Mouse (Mus musculus): Measurements from ENCODE around the gene Catsperd. TPM values are rescaled to one million over a fixed set of nuclear protein-coding genes. Genes with fewer than 3 reads are reported as not detected.

Catsperd gene
- 1.2 and 1.4 TPM in 2 replicates for polyA plus RNA-seq (2012; rRNA removed)

DNA sequence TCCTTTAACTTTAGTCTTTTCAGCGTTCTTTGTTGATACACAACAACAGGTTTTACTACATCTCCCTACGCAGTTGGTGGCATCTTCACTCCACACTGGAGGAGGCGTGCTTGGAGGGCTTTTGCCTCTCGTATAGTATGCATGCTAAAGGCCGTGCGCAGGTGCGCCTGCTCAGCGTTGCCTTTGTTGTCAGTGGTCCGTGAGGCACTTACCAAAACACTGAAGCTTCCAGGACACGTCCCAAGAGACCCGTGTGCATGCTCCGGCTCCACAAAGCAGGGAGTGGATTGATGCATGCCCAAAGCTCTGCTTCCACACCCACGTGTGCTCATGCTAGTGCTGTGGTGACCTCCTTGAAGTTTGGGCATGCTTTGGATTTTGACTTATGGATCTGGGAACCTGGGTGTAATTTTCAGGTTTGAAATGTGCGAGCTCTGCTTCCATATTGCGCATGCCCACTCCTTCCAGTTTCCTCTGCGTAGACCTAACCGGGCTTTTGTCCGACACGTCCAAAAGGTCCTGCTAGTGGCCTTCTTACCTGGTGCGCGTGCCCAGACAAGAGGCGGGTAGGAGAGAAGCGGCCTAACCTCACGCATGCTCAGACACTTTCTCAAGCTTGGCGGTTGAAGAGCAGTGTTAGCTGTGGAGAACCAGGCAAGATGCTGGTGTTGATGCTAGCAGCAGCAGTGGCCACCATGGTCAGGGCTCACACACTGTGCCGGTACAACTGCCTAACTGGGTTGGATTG is at the start of gene Catsperd:
Catsperd (plus strand) TSS at position 614 of the 748 bp plus-strand sequence.
- TF ChIP-seq CTCF (IDR thresholded peaks at IDR 0.05; ENCODE audit: borderline replicate concordance, insufficient read depth, low read depth, low read length): no peak
- TF ChIP-seq POLR2A (IDR thresholded peaks at IDR 0.05; ENCODE audit: borderline replicate concordance, insufficient read depth, low read length): no peak
- Histone ChIP-seq H3K27me3 (ENCODE audit: control insufficient read depth, insufficient read depth, low read length) (no peaks in the 10 kb centered on the region), H3K27ac (ENCODE audit: insufficient read depth, low read length) (no peak within 1 kb of the TSS), H3K4me1 (ENCODE audit: control insufficient read depth, insufficient read depth, low read length) (no peaks in the 10 kb centered on the region), H3K4me3 (replicated peaks; ENCODE audit: insufficient read depth, low read depth, low read length) (peak within 1 kb of the TSS; percentile 65)
- peak; percentile 51 to 65 for DNase-seq
- 7% methylated on average over 26 of the region's 26 CpGs for WGBS

GRCm38 (mm10) chr17:56583071-56583470 is 44.9 kb upstream of the Catsperd start:
- Histone ChIP-seq H3K4me3 (replicated peaks; ENCODE audit: insufficient read depth, low read depth, low read length) (peak overlapping the region; percentile 76), H3K4me1 (ENCODE audit: control insufficient read depth, insufficient read depth, low read length) (peaks cover 31% of the 10 kb centered on the region), H3K27me3 (ENCODE audit: control insufficient read depth, insufficient read depth, low read length) (no peaks in the 10 kb centered on the region), H3K27ac (ENCODE audit: insufficient read depth, low read length) (no peak overlapping the region)
- WGBS: 71% methylated on average over 1 of the region's 1 CpGs
- no peak for DNase-seq
- TF ChIP-seq CTCF (IDR thresholded peaks at IDR 0.05; ENCODE audit: borderline replicate concordance, insufficient read depth, low read depth, low read length) (no peak), POLR2A (IDR thresholded peaks at IDR 0.05; ENCODE audit: borderline replicate concordance, insufficient read depth, low read length) (no peak)

DNA sequence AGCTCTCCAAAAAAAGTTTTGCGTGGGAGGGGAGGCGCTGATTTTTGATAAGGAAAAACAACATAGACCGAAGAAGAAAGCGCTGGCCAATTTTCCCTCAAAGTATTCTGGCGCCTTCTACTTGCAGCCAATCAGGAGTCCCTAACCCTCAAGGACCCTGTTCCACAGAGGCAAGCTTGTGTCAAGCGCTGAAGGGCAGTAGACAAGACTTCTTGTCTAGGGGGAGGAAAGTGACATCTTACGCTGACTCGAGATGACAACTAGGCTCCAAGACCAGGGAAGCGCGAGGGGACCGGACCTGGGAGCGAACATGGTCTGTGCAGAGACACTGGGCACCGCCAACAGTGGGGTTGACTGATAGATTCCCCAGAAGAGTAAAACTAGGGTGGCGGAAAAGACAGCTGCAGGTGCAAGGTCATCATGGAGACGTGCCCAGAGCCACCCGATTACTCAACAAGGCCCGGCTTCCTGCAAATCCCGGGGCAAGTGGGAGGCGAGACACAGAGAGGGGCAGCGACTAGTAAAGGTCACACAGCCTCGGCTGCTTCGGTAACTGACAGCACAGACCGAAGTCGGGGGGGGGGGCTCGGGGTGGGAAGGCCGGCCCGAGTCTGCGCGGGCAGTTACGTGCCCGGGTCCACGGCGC is 44.2 kb upstream of the Catsperd start:
- 2% methylated on average over 33 of the region's 33 CpGs for WGBS
- DNase-seq: peak in 1 of 2 experiments; percentile 66
- H3K27me3 ChIP-seq (ENCODE audit: control insufficient read depth, insufficient read depth, low read length): no peaks in the 10 kb centered on the region
- TF ChIP-seq CTCF (IDR thresholded peaks at IDR 0.05; ENCODE audit: borderline replicate concordance, insufficient read depth, low read depth, low read length) (no peak), POLR2A (IDR thresholded peaks at IDR 0.05; ENCODE audit: borderline replicate concordance, insufficient read depth, low read length) (no peak)
- H3K4me1 ChIP-seq (ENCODE audit: control insufficient read depth, insufficient read depth, low read length): peaks cover 34% of the 10 kb centered on the region
- peak overlapping the region; percentile 68 for H3K27ac ChIP-seq (ENCODE audit: insufficient read depth, low read length)
- H3K4me3 ChIP-seq (replicated peaks; ENCODE audit: insufficient read depth, low read depth, low read length): peak overlapping the region; percentile 76

DNA sequence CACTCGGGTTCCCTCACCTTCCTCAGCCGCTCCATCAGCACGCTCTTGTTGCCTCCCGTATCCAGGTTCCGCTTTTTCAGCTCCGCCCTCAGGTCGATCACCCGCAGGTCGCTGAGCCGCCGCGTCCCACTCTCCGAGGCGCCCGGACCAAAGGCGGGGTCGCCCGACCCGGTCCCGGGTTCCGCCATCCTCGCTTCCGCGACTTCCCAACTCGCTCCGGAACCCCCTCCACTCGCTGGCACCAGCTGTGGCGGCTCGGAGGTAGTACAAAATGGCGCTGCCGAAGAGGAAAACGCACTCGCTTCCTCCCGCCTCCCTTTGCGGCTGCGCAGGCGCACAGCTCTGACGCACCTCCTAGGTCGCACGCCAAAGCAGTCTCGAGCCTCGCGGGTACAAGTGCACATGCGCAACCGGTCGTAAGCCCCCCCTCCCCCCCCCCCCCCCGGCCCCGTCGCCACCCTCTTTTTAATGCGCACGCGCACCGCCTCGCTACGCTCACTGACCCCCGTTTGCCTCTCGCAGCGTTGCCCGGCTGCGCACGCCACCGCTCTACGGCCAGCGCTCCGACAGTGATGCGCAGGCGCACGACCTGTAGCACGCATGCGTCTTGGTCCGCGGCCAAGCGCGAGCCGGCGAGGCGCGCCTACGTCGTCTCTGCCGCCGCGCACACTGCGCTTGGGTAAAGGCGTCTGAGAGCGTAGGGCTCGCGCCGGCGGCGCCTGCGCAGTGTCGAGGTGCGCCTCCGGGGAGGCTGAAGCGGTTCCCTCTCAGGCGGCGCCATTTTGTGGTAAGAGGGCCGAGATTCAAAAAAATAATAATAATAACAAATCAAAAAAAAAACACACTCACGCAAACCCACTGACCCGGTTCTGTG is 43.4 kb upstream of the Catsperd start, which contains the start of the genes Safb2 and Safb:
Safb2 (minus strand) TSS at position 329 of the 874 bp plus-strand sequence.
Safb (plus strand) TSS at position 569 of the 874 bp plus-strand sequence.
- H3K27me3 ChIP-seq (ENCODE audit: control insufficient read depth, insufficient read depth, low read length): no peaks in the 10 kb centered on the region
- DNase-seq: peak; percentile 99 to 100
- under 1% methylated on average over 101 of the region's 101 CpGs for WGBS
- peaks cover 40% of the 10 kb centered on the region for H3K4me1 ChIP-seq (ENCODE audit: control insufficient read depth, insufficient read depth, low read length)
- H3K27ac ChIP-seq (ENCODE audit: insufficient read depth, low read length): peak within 1 kb of the TSS; percentile 68
- H3K4me3 ChIP-seq (replicated peaks; ENCODE audit: insufficient read depth, low read depth, low read length): peak within 1 kb of the TSS; percentile 82
- no peak for TF ChIP-seq CTCF (IDR thresholded peaks at IDR 0.05; ENCODE audit: borderline replicate concordance, insufficient read depth, low read depth, low read length)
- peak; percentile 82; the same call in 1 of the 2 replicates for TF ChIP-seq POLR2A (IDR thresholded peaks at IDR 0.05; ENCODE audit: borderline replicate concordance, insufficient read depth, low read length)

GRCm38 (mm10) chr17:56585171-56585821 is 42.6 kb upstream of the Catsperd start:
- no peak for DNase-seq
- TF ChIP-seq CTCF (IDR thresholded peaks at IDR 0.05; ENCODE audit: borderline replicate concordance, insufficient read depth, low read depth, low read length): no peak
- TF ChIP-seq POLR2A (IDR thresholded peaks at IDR 0.05; ENCODE audit: borderline replicate concordance, insufficient read depth, low read length): no peak
- H3K4me1 ChIP-seq (ENCODE audit: control insufficient read depth, insufficient read depth, low read length): peaks cover 47% of the 10 kb centered on the region
- H3K4me3 ChIP-seq (replicated peaks; ENCODE audit: insufficient read depth, low read depth, low read length): peak overlapping the region; percentile 82
- under 1% methylated on average over 61 of the region's 61 CpGs for WGBS
- H3K27me3 ChIP-seq (ENCODE audit: control insufficient read depth, insufficient read depth, low read length): no peaks in the 10 kb centered on the region
- peak overlapping the region; percentile 27 for H3K27ac ChIP-seq (ENCODE audit: insufficient read depth, low read length)

GRCm38 (mm10) chr17:56587773-56588172 is 40.2 kb upstream of the Catsperd start:
- no peak for DNase-seq
- TF ChIP-seq POLR2A (IDR thresholded peaks at IDR 0.05; ENCODE audit: borderline replicate concordance, insufficient read depth, low read length) (no peak), CTCF (IDR thresholded peaks at IDR 0.05; ENCODE audit: borderline replicate concordance, insufficient read depth, low read depth, low read length) (no peak)
- H3K4me3 ChIP-seq (replicated peaks; ENCODE audit: insufficient read depth, low read depth, low read length): no peak overlapping the region
- 38% methylated on average over 1 of the region's 1 CpGs for WGBS
- no peaks in the 10 kb centered on the region for H3K27me3 ChIP-seq (ENCODE audit: control insufficient read depth, insufficient read depth, low read length)
- peaks cover 37% of the 10 kb centered on the region for H3K4me1 ChIP-seq (ENCODE audit: control insufficient read depth, insufficient read depth, low read length)
- H3K27ac ChIP-seq (ENCODE audit: insufficient read depth, low read length): no peak overlapping the region

- no peaks in the 10 kb centered on the region for H3K27me3 ChIP-seq (ENCODE audit: control insufficient read depth, insufficient read depth, low read length)
- 77% methylated on average over 4 of the region's 4 CpGs for WGBS
- DNase-seq: no peak
- H3K27ac ChIP-seq (ENCODE audit: insufficient read depth, low read length): no peak overlapping the region
- TF ChIP-seq POLR2A (IDR thresholded peaks at IDR 0.05; ENCODE audit: borderline replicate concordance, insufficient read depth, low read length): no peak
- TF ChIP-seq CTCF (IDR thresholded peaks at IDR 0.05; ENCODE audit: borderline replicate concordance, insufficient read depth, low read depth, low read length): no peak
- peaks cover 44% of the 10 kb centered on the region for H3K4me1 ChIP-seq (ENCODE audit: control insufficient read depth, insufficient read depth, low read length)
- no peak overlapping the region for H3K4me3 ChIP-seq (replicated peaks; ENCODE audit: insufficient read depth, low read depth, low read length)
Observed at GRCm38 (mm10) chr17:56588921-56589320, 39.0 kb upstream of the Catsperd start.

Measured in cerebellum, adult 2 months (tissue).